Mouse (Mus musculus) neural tube, embryonic 15.5 days (tissue): ENCODE measurements around the gene Pou2f3. TPM values are rescaled to one million over a fixed set of nuclear protein-coding genes. Genes with fewer than 3 reads are reported as not detected.

Source experiments
- ATAC-seq: fragments of 200-750 bp; cut with Nextera tagmentation; 2 replicates; pipeline ENCODE4 v1.8.0; 2017; ENCODE audit warnings: mild to moderate bottlenecking, moderate TSS enrichment, moderate library complexity; ENCODE audit not compliant: low FRiP score
- H3K27ac ChIP-seq: fragments of 300-500 bp; sonication (generic); replicated peaks from 2 replicates; pipeline ENCODE4 v1.5.1; 2015; ENCODE audit warnings: mild to moderate bottlenecking, inconsistent platforms
- H3K27me3 ChIP-seq: fragments of 300-500 bp; sonication (generic); replicated peaks from 2 replicates; pipeline ENCODE4 v1.6.1; 2015; ENCODE audit warnings: inconsistent platforms
- H3K36me3 ChIP-seq: fragments of 300-500 bp; sonication (generic); 2 replicates; pipeline ENCODE4 v1.6.1; 2015; ENCODE audit warnings: inconsistent platforms
- H3K4me1 ChIP-seq: fragments of 300-500 bp; sonication (generic); 2 replicates; pipeline ENCODE4 v1.6.1; 2015; ENCODE audit warnings: inconsistent platforms
- H3K4me2 ChIP-seq: fragments of 300-500 bp; sonication (generic); 2 replicates; pipeline ENCODE4 v1.6.1; 2015; ENCODE audit warnings: inconsistent platforms, mild to moderate bottlenecking, moderate library complexity
- H3K4me3 ChIP-seq: fragments of 300-500 bp; sonication (generic); replicated peaks from 2 replicates; pipeline ENCODE4 v1.5.1; 2015; ENCODE audit warnings: mild to moderate bottlenecking, inconsistent platforms
- H3K9ac ChIP-seq: fragments of 300-500 bp; sonication (generic); replicated peaks from 2 replicates; pipeline ENCODE4 v1.6.1; 2015; ENCODE audit warnings: mild to moderate bottlenecking, inconsistent platforms
- H3K9me3 ChIP-seq: fragments of 300-500 bp; sonication (generic); replicated peaks from 2 replicates; pipeline ENCODE4 v1.6.1; 2016; ENCODE audit warnings: inconsistent platforms
- WGBS: fragments of 180-500 bp; shearing (Covaris S2); methylation state at CpG from one replicate; pipeline ENCODE4 v1.1.7; 2015; ENCODE audit warnings: mixed read lengths; 5-methylcytosine and 5-hydroxymethylcytosine counted together
- polyA plus RNA-seq: library from polyadenylated mRNA; unstranded; fragments of >200 nt; fragmentation: Nextera tagmentation; extraction: Ambion mirVana; gene quantifications from 2 replicates; pipeline ENCODE4 v1.2.1, GENCODE M21; 2015

Pou2f3 gene
- polyA plus RNA-seq, 1 experiment from 2014 or later, result not detected

DNA sequence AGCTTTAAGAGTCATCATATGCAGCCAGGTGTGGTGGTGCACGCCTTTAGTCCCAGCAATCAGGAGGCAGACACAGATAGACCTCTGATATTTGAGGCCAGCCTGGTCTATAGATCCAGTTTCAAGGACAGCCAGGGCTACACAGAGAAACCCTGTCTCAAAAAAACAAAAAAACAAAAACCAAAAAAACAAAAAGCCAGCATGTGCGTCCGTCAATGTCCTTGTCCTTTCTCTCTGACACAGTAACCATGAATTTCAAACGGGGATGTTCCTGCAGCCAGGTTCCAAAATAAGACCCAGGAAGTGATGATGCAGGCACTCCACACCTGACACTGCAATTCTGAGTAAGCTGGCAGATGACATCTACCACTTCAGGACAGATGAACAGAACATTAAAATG lies 115.3 kb downstream of the Pou2f3 start:
- 88% methylated on average over 4 of the region's 4 CpGs for WGBS
- Histone ChIP-seq H3K27me3 (no peaks in the 10 kb centered on the region), H3K4me1 (peaks cover 12% of the 10 kb centered on the region), H3K9ac (no peak overlapping the region), H3K27ac (no peak overlapping the region), H3K4me3 (no peak overlapping the region), H3K9me3 (no peaks in the 10 kb centered on the region), H3K4me2 (no peak overlapping the region), H3K36me3 (no peaks in the 10 kb centered on the region)
- no peak for ATAC-seq

DNA sequence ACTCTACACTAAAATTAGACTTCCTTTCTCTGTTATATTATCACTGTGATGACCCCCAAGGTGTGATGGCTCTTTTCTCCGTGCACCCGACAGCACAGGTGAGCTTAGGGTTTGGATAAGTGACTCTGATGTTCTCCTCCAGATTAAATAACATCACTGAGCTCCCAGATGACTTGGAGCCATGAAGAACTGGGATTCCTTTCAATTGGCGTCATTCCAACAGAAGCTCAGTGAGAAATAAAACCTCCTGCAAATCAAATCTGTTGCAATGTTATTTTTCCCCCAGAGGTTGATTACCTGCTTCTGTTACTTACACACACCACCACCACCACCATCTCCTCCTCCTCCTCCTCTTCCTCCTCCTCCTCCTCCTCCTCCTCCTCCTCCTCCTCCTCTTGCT lies 116.4 kb downstream of the Pou2f3 start:
- no peaks in the 10 kb centered on the region for H3K9me3 ChIP-seq
- H3K4me1 ChIP-seq, result peaks cover 9% of the 10 kb centered on the region
- H3K27me3 ChIP-seq, result no peaks in the 10 kb centered on the region
- 50% methylated on average over 3 of the region's 3 CpGs for WGBS
- no peaks in the 10 kb centered on the region for H3K36me3 ChIP-seq
- no peak overlapping the region for H3K9ac ChIP-seq
- no peak overlapping the region for H3K4me3 ChIP-seq
- H3K4me2 ChIP-seq, result no peak overlapping the region
- H3K27ac ChIP-seq, result no peak overlapping the region
- no peak for ATAC-seq

DNA sequence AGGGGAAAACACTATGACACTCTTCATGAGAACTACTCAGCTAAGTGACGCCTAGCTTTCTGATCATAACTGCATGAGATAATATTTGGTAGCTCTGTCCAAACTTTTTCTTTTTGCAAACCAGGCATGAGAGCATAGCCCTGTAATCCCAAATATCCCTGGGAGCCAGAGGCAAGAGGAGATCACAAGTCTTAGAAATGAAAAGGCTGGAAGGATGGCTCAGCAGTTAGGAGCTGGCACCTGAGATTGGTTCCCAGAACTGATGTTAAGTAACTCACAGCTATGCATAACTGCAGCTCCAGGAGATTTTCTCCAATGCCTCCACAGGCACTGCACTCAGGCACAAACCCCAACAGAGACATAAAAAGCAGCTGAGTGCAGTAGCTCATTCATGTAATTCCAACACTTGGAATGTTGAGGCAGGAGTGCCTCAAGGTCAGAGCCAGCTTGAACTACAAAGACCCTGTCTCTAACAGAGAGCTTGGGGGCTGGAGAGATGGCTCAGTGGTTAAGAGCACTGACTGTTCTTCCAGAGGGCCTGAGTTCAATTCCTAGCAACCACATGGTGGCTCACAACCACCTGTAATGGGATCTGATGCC lies 124.4 kb downstream of the Pou2f3 start:
- ATAC-seq, result no peak
- WGBS, result 98% methylated on average over 1 of the region's 1 CpGs
- H3K4me2 ChIP-seq, result no peak overlapping the region

DNA sequence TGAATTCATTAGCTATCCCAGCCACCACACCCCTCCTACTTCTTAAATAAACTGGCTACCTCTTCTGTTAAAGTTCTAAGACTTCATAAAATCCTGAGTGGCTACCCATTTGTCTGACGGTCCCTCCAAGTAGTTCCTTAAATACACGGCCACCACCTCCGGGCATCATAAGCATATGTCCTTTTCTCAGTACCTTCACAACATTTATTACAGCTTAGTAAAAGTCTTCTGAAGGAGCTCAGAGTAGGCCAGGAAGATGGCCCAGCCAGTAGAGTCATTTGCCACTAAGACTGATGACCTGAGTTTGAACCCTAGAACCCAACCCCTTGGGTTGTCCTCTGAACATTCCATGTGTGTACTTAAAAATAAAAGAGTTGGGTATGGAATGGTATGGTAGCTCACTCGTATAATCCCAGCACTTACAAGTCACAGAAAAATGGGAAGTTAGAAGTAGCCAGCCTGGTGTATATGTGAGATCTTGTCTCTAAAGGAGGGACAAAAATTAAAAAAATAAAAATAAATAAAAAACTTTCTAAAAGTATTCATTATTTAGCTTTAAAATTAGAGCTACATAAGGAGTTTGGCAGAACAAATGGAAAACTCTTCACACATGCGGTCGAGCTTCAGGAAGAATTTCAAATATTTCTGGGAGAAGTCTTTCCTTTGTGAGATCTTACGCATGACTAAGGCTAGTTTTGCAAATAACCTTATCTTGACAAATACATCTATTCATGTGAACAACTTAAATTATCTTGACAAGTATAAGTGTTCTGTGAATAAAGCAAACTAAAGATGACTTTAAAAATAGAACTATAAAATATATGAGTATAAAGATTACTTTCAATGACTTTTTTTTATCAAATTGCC lies 125.4 kb downstream of the Pou2f3 start:
- no peak overlapping the region for H3K4me2 ChIP-seq
- H3K36me3 ChIP-seq, result no peaks in the 10 kb centered on the region
- no peak overlapping the region for H3K9ac ChIP-seq
- peaks cover 6% of the 10 kb centered on the region; the same call in 1 of the 2 replicates for H3K4me1 ChIP-seq
- H3K27me3 ChIP-seq, result no peaks in the 10 kb centered on the region
- no peaks in the 10 kb centered on the region for H3K9me3 ChIP-seq
- no peak overlapping the region for H3K27ac ChIP-seq
- ATAC-seq, result no peak
- no peak overlapping the region for H3K4me3 ChIP-seq
- WGBS, result 79% methylated on average over 7 of the region's 7 CpGs

More for the DNA sequence above, 124.4 kb downstream of the Pou2f3 start:
- Histone ChIP-seq H3K4me3 (no peak overlapping the region), H3K36me3 (no peaks in the 10 kb centered on the region), H3K9ac (no peak overlapping the region), H3K9me3 (no peaks in the 10 kb centered on the region), H3K4me1 (peaks cover 6% of the 10 kb centered on the region; the same call in 1 of the 2 replicates), H3K27me3 (no peaks in the 10 kb centered on the region), H3K27ac (no peak overlapping the region)

DNA sequence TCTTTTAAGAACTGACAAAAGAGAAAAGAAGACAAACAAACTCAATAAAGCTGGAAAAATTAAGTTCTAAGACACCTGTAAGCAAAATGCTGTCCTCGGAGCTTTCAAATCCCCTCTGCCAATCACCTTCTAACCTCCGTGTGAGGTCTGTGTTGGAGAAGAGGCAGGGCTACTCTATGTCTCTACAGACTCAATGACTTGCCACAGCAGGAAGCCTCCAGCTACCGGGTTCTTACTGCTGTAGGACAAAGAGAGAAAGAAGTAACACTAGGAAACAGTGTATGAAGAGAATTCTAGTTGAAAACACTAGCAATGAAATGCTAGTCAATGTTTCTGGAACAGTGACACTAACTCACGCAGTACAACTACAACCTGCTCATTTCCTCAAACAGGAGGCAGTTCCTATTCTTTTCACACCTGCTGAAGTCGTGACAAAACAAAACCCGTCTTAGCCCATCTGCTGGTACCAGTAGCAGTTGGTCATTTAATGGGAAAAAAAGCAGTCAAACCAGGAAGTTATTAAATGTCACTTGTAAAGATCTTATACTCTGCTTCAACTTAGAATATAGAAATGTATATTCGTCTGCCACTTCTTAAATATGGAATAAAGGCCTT lies 126.6 kb downstream of the Pou2f3 start:
- no peak overlapping the region for H3K27ac ChIP-seq
- ATAC-seq, result no peak
- H3K4me3 ChIP-seq, result no peak overlapping the region
- WGBS, result 26% methylated on average over 7 of the region's 7 CpGs
- H3K4me2 ChIP-seq, result no peak overlapping the region
- H3K27me3 ChIP-seq, result no peaks in the 10 kb centered on the region
- peaks cover 6% of the 10 kb centered on the region; the same call in 1 of the 2 replicates for H3K4me1 ChIP-seq
- no peak overlapping the region for H3K9ac ChIP-seq
- no peaks in the 10 kb centered on the region for H3K36me3 ChIP-seq
- H3K9me3 ChIP-seq, result no peaks in the 10 kb centered on the region

DNA sequence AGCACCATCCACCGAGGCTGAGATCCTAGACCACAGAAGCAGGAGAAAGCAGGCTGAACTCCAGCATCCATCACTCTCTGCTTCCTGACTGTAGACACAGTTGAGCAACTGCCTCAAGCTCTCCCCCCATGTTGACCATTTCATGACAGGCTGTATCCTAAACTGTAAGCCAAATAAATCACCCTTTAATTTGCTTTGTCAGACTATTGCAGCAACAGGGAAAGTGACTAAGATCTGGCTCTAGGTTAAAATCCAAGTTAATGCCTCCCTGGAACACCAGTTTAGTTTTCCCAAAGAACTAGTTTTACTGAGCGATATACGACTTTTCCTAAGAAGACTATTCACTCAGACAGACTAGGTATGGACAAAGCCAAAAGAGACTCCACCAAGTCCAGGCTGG lies 131.5 kb downstream of the Pou2f3 start:
- 97% methylated on average over 3 of the region's 3 CpGs for WGBS
- Histone ChIP-seq H3K9me3 (no peaks in the 10 kb centered on the region), H3K4me2 (no peak overlapping the region), H3K27ac (no peak overlapping the region), H3K4me3 (no peak overlapping the region), H3K27me3 (no peaks in the 10 kb centered on the region), H3K4me1 (peaks cover 3% of the 10 kb centered on the region; the same call in 1 of the 2 replicates), H3K9ac (no peak overlapping the region), H3K36me3 (no peaks in the 10 kb centered on the region)
- no peak for ATAC-seq

DNA sequence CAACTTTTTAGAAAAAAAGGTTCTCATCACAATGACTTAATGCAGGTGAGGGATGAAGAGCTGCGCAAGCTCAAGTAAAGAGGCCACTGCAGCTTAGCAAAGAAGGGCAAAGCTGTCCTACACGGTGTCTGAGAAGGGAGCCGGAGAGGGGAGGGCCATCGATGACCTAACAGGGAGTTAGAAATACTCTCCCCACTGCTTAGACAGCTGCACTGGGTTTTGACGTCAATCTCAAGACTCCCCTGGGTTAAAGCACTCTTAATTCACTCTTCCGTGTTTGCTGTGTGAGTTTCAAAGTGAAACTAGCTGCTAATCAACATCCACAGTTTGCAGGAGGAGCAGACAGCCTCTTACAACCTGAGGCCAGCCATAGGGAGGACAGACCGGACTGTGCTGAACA lies 134.0 kb downstream of the Pou2f3 start:
- WGBS, result 74% methylated on average over 7 of the region's 7 CpGs
- no peak overlapping the region for H3K9ac ChIP-seq
- no peaks in the 10 kb centered on the region for H3K27me3 ChIP-seq
- H3K36me3 ChIP-seq, result no peaks in the 10 kb centered on the region
- H3K4me3 ChIP-seq, result no peak overlapping the region
- H3K4me2 ChIP-seq, result no peak overlapping the region
- H3K9me3 ChIP-seq, result no peaks in the 10 kb centered on the region
- no peak for ATAC-seq
- peaks cover 8% of the 10 kb centered on the region; the same call in 1 of the 2 replicates for H3K4me1 ChIP-seq
- no peak overlapping the region for H3K27ac ChIP-seq

DNA sequence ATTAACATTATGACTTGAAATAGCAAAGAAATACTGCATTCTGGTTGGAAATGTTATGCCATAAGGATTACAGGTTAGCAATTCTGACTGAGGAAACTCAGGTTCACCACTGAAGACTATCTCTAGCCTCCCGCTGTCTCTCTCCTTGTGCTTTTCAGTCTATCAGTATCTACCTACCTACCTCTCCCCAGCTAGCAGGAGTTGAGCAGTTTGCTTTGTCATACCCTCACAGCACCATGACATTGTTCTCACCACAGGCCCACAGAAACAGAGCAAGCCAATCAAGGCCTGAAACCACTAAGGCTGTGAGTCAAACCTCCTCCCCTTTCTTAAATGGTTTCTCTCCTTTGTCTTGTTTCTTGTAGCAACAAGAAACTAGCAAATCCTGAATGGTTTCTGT lies 135.6 kb downstream of the Pou2f3 start:
- Histone ChIP-seq H3K4me1 (peaks cover 9% of the 10 kb centered on the region; the same call in 1 of the 2 replicates), H3K27ac (no peak overlapping the region), H3K4me2 (no peak overlapping the region), H3K27me3 (no peaks in the 10 kb centered on the region), H3K4me3 (no peak overlapping the region), H3K9me3 (no peaks in the 10 kb centered on the region), H3K36me3 (no peaks in the 10 kb centered on the region), H3K9ac (no peak overlapping the region)
- WGBS, result 95% methylated on average over 1 of the region's 1 CpGs
- ATAC-seq, result no peak

Other genes with a start within 250 kb of the Pou2f3 start
- gene Arhgef12, start 103.1 kb downstream of the Pou2f3 start, polyA plus RNA-seq, result 19.9 and 23.2 TPM in 2 replicates
- gene Tmem136, start 93.8 kb downstream of the Pou2f3 start, polyA plus RNA-seq, result 9.3 and 11.0 TPM in 2 replicates
- 9.4 and 16.3 TPM in 2 replicates for gene Oaf, start 29.5 kb upstream of the Pou2f3 start, polyA plus RNA-seq
- 0.18 and 14.8 TPM in 2 replicates for gene Trim29, start 100.5 kb upstream of the Pou2f3 start, polyA plus RNA-seq